Mouse (Mus musculus) G1E (cell line): ENCODE data around the gene Ascc1.

Experiments
- CTCF ChIP-seq: IDR thresholded peaks from 2 replicates; pipeline ENCODE4 v1.5.1; 2012; ENCODE audit warnings: low read depth, low read length, inconsistent platforms, mixed read lengths
- GATA1 ChIP-seq: IDR thresholded peaks from 2 replicates; pipeline ENCODE4 v1.6.1; 2012; ENCODE audit warnings: borderline replicate concordance, low read length, inconsistent platforms, mixed read lengths

GRCm38 (mm10) chr10:60005264-60005663 is 2.7 kb downstream of the Ascc1 start:
- TF ChIP-seq CTCF (no peak), GATA1 (no peak)
